Mouse (Mus musculus) G1E (cell line): ENCODE measurements around the gene Cd300e.
"Not testable (repeated sequence)": the region's sequence is repeated elsewhere in the genome, so short reads cannot be mapped to it uniquely, and the experiment has no call there.

Source experiments
- CTCF ChIP-seq: IDR thresholded peaks from 2 replicates; pipeline ENCODE4 v1.5.1; 2012; ENCODE audit warnings: low read depth, low read length, inconsistent platforms, mixed read lengths
- GATA1 ChIP-seq: IDR thresholded peaks from 2 replicates; pipeline ENCODE4 v1.6.1; 2012; ENCODE audit warnings: borderline replicate concordance, low read length, inconsistent platforms, mixed read lengths
- TAL1 ChIP-seq: conservative IDR thresholded peaks from 2 replicates; pipeline ENCODE4 v1.6.1; 2012; ENCODE audit warnings: low read depth, low read length, inconsistent platforms, mixed read lengths

- TF ChIP-seq GATA1, CTCF, TAL1: not testable (repeated sequence)
Observed at GRCm38 (mm10) chr11:115026912-115027311, 35.1 kb downstream of the Cd300e start, which contains the start of gene Cd300ld4.
